Mouse (Mus musculus): Measurements from ENCODE around the gene Fryl.
A peak's percentile ranks its signal among the peaks of the same experiment; 100 is the strongest.

Gene Fryl

DNA sequence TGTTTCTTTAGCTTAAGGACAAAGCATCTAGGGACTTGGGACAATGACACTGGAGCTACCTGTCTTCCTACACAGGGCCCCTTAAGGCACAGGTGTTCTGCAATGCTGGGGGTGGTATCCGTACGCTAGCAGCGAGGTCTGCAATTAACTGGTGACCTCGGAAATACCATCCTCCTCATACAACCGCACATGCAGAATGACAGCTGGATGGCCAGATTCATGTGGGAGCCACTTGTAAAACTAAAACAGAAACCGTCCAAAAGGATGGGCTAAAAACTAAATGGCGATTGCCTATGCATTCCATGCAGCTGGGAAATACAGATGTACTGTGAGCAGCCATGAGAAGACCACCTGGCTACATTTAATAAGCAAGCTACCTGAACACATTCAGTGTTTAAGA lies 34.6 kb downstream of the Fryl start:
- DNase-seq (ENCODE audit: low spot score), result no peak

DNA sequence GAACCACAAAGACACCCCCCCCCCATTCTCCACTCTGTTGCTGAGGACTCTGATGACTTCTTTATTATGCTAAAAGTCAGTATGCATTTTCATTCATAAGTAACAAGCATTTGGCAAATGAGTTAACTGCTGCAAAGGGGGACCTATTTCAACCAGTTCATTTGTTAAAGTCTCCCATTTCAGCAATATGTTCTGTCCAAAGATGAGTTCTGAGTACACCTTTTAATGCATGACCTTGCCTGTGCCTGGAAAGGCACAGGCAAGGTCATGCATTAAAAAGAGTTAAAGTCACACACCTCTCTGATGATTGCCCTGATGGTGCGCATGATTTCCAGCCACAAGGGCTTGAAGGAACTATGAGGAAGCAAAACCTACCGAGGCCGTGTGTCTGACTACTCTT lies 36.7 kb downstream of the Fryl start:
- no peak for DNase-seq (ENCODE audit: low spot score)

DNA sequence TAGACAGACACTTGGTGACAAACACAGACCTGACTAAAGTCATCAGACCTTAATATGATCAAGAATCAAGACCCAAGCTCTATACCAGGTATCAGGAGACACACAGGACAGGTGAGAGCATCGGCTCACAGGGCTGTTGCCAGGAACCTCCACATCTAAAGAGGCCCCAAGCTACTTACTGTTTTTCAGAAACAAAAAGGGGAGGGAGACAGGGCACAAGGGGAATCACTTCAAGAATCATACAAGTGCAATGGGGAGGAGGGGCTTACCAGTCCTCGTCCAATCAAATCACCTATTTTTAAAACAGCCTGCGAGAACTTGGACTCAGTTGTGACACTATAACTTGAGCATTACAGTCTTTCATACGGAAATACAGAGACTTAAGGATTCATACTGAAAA lies 38.4 kb downstream of the Fryl start:
- DNase-seq (ENCODE audit: low spot score), result no peak

DNA sequence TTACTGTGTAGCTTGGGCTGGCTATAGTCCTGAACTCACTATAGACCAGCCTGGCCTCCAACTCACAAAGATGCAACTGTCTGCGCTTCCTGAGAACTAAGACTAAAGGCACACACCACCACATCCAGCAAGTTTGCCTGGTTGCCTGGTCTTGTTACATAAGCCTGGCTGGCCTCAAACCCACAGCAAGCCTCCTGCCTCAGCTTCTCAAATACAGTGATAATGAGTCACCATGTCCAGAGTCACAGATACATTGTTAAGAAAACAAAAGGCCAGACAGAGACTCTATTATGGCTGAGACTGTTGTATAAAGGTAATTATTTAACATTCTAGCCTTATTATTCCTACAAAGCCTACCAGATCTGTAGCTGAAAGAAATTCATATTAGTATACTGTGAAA lies 39.3 kb downstream of the Fryl start:
- DNase-seq (ENCODE audit: low spot score), result no peak

DNA sequence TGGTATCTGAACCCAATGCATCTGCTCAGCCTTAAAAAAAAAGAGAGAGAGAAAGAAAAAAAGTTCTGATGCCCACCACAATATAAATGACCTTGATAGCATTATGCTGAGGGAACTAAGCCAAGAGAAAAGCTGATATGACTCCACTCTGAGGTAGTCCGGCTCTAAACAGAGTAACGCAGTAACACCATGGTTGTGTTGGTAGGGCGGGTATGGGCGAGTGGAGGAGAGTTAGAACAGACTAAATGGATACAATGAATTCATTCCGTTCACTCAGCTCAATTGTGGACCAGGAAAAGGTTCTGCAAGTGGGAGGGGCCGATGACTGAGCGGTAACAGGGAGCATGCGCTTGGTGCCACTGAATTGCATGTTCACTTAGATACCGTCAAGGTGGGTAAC lies 40.4 kb downstream of the Fryl start:
- no peak for DNase-seq (ENCODE audit: low spot score)

DNA sequence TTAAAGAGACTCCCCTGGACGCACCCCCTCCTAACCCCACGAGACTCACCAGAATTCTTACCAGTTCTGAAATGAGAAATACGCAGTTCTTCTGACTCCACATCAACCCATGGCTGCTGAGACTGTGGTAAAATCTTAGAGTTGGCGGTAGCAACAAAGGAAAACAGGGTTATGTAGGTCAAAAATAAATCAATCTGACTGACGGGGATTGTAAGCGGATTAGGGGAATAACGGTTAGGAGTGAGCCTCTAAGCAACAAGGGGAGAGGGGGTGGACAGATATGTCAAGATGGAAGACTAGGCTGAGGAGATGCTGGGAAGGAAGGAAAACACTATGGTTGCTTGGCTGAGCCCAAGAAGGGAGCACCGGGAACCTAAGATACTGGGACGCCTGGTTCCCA lies 44.0 kb downstream of the Fryl start:
- DNase-seq (ENCODE audit: low spot score), result no peak

DNA sequence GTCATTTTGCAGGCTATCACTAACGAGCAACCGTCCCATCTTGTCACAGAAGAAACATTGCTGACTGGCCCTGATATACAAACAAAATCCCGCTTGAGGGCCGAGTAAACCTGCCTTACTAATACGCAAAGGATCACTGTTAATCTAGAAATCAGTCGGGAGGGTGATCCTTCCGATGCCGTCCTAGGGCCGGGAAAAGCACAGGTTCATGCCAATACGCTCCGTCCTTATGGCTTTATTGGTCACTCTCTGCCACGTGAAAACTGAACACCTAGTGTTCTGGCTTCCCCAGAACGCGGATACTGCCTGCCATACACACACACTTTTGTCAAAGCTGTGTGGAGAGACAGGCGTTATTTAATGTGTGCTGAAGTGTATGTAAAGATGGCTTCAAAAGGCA lies 44.5 kb downstream of the Fryl start:
- DNase-seq (ENCODE audit: low spot score), result no peak

DNA sequence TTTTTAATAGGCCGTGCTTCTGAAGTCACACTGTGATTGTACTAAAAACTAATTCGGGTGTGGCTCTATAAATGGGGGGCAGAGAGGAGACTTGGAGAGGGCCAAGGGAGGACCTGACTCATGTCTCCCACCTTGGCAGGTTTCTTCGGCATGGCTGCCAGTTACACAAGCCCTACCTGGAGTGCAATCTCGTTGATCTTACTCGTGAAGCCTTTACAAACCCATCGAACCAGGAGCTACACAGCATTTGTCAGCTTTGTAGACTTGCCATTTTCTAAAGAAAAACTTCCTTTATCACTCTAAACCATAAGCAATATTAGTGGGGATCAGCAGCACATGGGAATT lies 45.5 kb downstream of the Fryl start:
- DNase-seq (ENCODE audit: low spot score), result no peak

DNA sequence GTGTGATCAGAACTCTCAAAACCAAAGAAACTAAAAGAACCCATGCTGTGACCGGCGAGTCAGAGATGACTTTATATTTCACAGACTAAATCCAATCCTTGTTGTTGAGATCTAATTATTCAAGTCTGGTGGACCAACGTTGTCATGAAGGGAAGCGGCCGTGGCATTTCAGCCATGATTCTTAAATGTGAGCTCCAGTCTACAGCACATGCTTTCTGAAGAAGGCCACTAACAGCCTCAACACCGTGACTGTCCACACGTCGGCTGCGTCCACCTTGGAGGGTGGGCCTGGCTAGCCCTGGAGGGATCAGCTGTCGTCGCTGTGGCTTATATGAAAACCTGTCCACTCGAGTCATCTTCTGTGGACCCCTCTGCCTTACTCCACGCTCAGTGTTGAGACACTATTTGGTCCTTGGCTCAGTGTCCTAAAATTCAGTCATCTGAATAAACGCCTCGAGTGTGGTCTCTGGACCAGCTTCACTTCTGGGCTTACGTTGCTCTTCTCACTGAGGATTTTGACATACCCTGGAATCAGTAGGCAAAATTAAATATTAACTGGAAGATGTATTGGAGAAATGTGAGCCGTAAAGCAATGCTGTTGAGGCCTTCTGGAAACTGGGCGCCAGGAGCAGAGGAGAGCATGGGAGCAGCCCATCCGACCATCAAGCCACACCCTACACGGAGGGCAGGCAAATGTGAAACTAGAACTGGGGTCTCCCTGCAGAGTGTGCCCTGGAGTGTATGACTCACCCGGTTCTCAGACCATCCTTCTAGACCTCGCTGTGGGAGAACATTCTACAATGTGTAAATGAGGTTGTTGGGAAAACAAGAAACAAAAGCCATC lies 46.1 kb downstream of the Fryl start:
- DNase-seq (ENCODE audit: low spot score), result no peak

DNA sequence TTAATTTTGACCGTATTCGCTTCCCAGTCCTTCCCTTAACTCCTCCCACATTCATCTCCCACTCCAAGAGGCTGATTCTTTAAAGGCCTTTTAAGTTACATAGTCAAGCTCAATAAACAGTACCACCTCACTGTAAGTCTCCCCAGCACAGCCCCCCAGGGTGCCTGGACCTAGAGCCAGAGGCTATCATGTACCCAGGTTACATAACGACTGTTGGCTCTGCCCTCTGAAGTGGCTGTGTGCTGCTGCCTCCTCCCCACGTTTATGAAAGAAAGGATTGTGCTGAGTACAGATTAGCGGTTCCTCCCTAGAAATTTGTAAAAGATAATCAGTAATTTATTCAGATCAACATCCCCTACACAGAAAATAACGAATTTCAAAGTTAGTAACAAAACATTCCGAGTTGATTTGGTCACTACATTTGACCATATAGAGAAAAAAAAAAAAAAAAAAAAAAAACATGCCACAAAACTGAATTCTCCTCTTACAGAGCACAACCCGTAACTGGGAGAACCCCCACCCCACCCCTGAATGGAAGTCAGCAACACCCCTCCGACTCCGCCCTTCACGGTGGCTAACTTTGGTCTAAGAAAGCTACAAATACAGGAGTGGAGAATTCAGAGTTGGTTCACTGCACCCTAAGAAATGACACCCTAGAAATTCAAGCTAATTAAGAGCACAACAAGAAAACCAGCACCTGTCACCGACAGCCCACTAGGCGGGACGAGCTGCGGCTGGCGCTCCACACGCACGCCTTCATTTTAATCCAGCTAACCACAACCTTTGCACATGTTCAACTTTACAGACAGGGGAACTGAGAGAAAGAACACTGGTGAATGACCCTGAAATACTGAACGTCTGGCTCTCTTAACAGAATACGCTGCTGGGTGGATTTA lies 47.0 kb downstream of the Fryl start:
- no peak for DNase-seq (ENCODE audit: low spot score)

DNA sequence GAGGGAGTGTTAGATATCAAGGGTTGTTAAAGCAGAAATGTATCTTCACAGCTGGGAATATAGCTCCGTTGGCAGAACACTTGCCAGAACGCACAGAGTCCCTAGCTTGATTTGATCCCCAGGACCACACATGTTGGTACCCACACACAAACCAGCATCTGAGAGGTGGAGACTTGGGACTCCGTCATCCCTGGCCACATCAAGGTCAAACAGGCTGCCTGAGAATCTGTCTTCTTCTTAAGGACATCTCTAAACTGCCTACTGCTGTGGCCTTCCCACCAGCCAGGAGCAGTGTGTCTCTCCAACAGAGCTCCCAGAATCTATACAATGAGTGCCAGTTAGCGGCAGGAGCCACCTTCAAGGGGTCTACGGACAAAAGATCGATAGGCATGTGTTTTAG lies 47.8 kb downstream of the Fryl start:
- no peak for DNase-seq (ENCODE audit: low spot score)

DNA sequence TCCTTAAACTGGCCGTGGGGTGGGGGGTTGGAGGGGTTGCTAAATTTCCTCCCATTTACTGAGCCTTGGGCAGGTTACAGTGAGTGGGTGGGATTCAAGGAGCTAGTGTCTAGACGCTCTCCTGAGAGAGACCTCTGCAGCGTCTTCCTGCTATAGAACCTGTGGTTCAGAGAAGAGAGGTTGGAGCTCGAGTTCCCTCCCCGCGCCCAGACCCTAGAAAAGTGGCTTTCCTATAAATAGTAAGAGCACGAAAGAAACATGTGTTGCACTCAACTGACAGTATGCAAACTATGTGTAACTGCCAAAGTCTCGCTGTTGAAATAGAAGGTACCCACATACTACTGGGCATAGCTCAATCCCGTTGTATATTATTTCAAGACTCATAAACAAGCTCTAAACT lies 49.7 kb downstream of the Fryl start:
- no peak for DNase-seq (ENCODE audit: low spot score)

DNA sequence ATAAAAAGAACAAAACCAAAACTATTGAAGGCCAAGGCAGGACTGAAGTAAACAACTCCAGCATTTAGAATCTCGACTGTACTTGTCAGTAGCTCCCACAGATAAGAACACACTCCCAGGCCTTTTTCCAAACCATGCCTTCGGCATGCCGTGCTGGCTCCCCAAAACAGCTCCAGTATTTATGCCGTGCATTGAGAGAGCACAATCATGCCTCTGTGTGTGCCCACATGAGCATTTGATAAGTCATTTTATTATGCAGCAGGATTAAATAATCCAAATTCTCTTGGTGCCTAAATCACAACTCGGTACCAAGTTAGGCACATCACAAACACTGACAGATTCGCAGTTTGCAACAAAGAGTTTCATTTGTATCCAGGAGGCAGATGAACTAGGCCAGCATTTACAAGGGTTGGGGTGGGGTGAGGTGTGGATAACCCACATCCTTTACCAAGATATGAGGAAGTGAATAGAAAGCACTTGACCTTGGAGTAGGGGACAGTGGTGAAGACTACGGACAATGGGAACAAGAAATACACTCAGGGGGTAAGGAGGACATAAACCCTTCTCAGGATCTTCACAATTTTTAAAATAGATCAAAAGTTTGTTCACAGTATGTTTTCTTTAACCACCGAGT lies 50.3 kb downstream of the Fryl start:
- DNase-seq (ENCODE audit: low spot score), result no peak

DNA sequence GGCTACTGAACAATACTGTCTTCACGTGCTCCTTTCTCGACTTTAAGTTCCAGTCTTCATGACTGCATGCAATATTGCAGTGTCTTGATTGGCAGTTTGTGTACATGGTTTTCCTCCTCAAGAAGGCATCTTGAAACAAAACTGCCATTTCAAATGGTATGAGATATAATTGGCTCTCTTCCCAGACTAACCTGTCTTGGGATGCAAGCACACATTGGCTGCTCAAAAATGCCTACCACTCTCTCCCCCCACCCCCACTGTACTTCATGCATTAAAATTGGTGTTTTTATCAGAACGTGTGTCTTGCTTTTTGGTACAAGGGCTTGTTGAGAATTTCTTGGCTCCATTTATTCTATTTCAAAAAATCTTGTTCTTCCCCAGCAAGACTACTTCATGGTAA lies 51.4 kb downstream of the Fryl start:
- no peak for DNase-seq (ENCODE audit: low spot score)

DNA sequence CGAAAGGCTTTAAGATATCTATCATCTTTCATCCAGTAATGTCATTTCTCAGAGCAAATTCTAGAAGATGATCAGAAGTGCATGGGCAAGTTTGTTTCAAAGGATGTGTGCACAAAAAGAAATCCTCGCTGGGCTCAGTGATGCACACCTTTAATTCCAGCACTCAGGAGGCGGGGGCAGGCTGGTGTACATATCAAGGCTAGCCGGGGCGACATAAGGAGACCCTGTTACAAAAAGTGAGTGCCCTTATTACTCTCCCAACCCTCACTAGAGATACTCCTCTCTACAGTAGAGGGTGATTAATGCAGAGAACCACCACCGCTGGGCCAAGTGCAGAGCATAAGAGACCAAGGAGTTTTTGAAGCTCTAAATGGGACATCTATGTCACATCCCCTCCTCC lies 53.9 kb downstream of the Fryl start:
- no peak for DNase-seq (ENCODE audit: low spot score)

DNA sequence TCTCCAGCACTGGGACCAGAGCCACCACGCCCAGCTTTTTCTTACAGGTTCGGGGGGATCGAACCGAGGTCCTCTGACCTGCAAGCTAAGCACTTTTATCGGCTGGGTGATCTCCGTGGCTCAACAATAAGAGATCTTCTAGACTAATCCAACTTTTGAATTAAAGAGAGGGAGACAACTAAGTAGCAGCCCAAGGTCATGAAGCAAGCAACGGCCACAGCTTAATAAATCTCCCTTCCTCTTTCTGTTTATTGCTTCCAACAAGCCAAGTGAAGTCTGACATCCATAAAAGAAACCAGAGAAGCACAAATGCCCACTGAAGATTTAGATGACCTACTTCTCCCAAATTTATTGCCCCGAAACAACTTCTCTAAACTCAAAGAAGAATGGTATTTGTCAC lies 54.3 kb downstream of the Fryl start:
- no peak for DNase-seq (ENCODE audit: low spot score)

DNA sequence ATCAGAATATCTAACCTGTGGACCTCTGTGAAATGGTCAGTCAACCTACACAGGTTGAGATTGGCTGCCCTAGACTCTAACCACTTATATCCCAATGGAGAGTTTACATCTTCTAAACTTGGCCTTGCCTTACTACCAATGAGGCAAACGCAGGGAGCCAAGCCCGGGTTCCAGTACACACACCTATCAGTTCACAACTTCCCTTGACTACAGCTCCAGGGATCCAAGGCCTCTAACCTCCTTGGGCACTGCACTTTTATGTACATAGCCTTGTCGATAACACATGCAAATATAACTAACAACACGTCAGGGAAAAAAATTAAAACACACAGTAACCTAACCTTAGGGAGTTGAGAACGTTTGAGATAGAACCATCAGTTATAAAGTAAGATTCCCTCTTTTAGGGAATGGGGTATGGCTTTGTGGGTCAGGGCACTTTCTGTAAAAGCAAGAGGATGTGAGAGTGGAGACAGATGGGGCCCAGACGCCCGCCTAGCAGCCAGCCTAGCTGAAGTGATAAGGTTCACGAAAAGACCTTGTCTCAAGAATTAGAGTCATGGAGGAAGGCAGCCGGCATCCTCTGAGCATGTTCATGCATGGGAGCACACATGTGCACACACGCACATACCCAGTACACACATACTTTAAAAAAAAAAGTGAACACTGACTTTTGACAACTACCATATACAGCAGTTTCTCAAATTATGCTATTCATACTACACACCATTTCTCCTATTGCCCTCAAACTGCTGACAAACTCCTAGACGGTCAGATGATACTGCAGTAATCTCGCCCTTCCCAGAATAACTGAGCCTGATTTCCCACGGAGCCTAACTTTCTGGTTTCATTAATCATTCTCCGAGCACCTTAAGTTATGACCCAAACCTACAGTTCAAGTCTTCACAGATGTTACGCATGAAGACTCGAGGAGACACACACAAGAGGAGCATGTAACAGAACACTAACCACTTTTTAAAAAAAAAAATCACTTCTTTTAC lies 55.7 kb downstream of the Fryl start:
- no peak for DNase-seq (ENCODE audit: low spot score)

DNA sequence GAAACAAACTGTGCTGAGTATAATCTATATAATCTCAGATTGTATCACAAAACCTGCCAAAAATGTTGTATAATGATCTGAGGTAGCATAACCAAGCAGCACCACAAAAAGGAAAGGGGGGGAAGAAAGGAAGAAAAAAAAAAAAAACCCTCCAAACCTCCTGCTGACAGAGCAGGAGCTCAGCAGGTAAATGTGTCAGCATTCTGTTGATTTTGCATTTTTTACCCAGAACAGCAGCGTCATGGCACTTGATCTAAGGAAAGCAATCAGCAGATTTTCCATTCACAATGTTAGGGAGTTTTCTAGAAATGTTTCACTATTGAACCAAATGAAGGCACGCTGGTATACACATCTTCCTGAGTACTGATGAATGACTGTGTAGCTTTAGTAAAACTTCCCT lies 56.8 kb downstream of the Fryl start:
- no peak for DNase-seq (ENCODE audit: low spot score)

DNA sequence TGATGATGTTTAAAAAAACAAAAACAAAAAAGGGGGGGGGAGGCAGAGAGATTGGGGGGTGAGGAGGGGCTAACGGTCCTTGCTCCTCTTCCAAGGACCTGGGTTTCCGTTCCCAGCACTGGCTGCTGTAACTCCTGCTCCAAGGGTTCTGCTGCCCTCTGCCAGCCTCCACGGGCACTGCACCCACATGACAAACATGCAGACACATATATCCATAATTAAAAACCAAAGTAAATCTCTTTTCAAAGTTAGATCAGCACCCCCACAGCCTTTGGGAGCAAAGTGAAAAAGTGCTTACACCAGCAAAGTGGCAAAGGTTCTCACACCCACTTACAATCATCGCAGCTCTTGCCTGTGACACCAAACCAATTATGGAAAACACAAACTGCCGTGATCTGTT lies 57.7 kb downstream of the Fryl start:
- no peak for DNase-seq (ENCODE audit: low spot score)

DNA sequence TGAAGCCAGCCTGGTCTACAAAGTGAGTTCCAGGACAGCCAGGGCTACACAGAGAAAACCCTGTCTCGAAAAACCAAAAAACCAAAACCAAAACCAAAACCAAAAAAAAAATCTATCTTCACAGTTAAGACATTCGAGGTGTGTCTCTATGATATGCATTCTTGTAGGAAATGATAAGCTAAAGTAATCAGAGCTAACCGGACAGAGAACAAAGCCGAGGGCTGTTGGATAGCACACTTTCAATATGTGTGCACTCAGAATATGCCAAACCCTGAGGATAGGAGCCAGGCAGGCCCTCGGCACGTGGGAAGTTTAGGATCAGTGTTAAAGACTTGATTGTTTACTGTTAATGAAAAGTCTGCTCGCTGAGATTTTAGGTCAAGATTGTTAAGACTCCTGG lies 58.6 kb downstream of the Fryl start:
- DNase-seq (ENCODE audit: low spot score), result no peak

DNA sequence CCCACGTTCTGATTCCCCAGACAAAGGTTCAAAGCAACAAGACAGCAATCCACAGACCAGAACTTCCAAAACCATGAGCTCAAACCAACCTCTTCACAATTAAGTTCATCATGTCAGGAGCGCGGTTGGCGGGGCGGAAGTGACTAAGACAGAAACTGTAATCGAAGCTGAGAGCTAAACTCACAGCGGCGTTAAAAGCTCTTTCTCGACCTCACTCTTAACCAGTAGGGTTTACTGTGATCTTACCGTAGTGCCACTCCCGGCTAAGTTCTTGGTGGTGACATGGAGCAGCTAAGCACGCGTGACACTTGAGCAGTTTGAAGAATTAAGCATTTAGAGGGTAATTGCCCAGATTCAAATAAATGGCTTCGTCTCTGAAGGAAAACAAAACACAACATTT lies 61.7 kb downstream of the Fryl start:
- DNase-seq (ENCODE audit: low spot score), result no peak

DNA sequence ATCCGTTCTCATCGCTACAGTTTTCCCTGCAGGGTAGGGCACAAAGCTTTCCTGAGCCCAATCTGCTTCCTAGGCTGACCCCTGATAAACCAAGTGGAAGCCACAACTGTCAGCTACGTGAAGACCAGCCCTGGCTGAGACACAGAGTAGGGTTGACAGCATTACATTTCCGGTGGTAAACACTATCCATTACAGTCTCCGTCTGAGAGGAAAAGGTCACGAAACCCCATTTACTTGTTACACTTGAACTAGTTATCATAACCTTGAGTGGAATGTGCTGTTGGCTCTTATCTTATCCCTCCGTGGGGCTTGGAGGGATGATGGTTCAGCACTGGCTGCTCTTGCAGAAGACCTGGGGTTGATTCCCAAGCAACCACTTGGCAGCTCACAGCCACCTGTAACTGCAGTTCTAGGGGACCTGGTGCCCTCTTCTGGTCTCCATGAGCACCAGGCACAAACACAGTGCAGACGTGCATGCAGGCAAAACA lies 62.3 kb downstream of the Fryl start:
- peak; percentile 70 for DNase-seq (ENCODE audit: low spot score)

Data from c-Kit-positive CD71-positive TER-119-positive erythroid progenitor cells, embryonic 14.5 days (primary cell).